Mouse (Mus musculus) heart, adult 9 months (tissue): Measurements from ENCODE around the gene Pbld1.
A peak's percentile ranks its signal among the peaks of the same experiment; 100 is the strongest.
"Not testable (repeated sequence)": the region's sequence is repeated elsewhere in the genome, so short reads cannot be mapped to it uniquely, and the experiment has no call there.

Source experiments
- DNase-seq, 2 experiments: peaks; one replicate each; pipeline ENCODE4 v3.0.0; 2022; ENCODE audit warnings: low spot score in 2 of 2

Gene Pbld1

DNA sequence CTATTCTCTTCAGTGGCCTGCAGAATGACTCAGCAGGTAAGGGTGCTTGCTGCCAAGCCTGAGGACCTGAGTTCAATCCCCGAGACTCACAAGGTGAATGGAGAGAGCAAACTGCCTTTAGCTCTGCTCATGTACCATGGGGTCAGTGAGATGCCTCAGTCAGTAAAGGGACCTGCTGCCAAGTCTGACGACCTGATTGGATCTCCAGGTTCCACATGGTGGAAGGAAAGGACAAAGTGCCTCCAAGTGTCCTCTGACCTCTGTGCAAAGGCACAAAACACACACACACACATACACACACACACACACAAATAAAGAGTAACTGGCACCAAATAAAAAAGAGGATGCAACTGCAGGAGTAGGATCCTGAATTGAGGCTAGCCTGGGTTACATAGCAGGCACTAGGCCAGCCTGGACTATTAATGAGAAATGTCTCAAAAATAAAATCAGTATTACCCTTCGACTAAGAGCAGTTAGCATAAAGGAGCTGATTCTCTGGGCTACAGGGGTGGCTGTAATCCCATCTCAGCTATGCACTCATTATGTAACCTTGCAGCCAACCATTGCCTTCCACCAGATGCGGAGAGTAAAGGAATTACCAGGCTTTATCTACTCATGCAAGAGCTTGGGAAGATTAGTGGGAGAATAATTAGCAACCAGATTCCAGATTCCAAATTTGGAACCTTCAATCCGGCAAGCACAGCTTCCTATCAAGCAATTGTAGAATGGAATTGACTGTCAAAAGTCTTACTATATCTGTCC lies 19.9 kb upstream of the Pbld1 start:
- DNase-seq, result no peak

DNA sequence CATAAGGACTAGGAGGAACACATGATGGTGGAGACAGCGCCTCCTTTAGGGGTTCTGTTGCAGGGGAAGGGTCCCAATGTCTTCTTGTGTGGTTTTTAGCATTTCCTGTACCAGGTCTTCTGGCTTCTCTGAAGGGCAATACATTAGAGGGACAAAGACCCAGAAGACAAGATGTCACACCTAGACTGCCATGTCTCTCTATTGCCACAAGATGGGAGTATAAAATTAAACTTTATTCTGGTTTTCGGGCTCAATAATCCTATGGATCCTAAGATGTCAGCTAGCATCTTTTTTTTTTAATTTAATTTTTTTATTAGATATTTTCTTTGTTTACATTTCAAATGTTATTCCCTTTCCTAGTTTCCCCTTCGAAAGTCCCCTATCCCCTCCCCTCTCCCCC lies 16.8 kb upstream of the Pbld1 start:
- no peak for DNase-seq

DNA sequence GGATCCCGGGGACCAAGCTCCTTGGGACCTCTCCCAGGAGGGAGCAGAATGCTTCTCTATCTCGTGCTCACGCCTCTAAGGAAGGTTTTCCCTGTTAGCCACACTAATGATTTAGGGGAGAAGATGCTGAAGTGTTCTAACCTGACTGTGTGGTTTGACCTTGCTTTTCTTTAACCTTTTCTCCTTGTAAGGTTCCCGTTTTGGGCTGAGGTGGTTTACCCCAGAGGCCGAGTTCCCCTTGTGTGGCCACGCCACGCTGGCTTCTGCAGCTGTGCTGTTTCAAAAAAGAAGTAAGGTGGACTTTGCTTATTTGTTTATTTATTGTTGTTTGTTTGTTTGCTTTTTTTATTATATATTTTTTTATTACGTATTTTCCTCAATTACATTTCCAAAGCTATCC lies 12.2 kb upstream of the Pbld1 start:
- DNase-seq, result no peak

DNA sequence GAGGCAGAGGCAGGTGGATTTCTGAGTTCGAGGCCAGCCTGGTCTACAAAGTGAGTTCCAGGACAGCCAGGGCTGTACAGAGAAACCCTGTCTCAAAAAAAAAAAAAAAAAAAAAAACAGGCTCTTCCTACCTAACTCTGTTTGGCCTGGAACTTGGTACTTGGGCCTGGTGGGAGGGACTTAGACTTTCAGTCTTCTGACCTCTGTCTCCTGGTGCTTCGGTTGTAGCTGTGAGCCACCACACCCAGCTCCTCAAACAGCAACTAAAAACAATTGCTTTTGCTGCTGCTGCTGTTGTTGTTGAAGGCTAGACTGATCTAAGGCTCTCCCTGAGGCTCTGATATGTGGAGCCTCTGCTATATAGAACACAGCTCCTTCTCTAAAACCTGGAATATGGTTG lies 10.9 kb upstream of the Pbld1 start:
- no peak for DNase-seq

DNA sequence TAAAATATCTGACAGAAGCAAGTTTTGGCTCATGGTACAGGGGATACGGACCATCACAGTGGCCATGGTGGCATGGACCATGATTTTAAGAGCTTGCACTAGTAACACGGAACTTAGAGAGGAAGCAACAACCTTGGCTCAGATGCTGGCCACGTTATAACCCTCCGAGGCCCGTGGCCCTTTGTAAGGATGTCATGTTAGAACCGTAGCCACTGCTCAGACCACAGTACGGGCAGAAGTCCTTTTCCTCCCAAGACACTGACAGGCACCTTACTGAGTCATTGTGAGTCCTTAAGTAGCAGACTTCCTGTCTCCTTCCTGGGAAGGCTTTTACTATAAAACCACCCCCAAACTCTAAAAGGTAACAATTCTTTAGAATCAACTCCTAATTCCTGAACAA lies 8.7 kb upstream of the Pbld1 start:
- DNase-seq, result no peak

DNA sequence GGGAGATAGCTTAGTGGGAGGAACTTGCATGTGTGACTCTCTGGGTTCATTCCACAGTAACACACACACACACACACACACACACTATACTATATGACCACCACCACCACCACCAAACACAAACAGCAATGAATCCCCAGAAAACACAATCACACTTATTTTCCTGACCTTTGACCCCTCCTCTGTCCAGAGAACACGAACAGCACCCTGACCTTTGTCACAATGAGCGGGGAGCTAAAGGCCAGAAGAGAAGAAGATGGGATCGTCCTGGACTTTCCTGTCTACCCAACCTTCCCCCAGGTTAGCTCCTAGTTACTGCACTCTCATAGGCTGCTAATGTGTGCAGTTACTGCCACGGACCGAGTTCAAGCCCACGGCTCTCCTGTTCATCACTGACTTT lies 8.0 kb upstream of the Pbld1 start:
- no peak for DNase-seq

DNA sequence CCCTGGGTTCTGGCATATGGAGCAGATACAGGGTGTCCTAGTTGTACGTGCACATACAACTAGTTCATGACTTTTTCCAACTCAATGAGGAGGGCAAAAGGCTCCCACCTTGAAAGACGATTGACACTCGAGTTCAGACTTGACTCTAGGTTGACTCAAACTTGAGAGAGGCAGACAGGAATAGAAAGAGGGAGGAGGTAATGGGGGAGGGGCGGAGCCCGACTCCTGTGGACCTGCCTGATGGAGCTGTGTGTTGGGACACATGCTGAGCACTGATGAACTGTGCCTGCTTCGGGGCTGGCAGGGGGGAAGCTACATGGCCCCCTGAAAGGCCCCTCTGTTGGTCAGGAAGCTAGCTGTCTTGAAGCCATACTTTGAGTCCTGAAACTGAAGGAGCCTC lies 7.0 kb upstream of the Pbld1 start:
- no peak for DNase-seq

DNA sequence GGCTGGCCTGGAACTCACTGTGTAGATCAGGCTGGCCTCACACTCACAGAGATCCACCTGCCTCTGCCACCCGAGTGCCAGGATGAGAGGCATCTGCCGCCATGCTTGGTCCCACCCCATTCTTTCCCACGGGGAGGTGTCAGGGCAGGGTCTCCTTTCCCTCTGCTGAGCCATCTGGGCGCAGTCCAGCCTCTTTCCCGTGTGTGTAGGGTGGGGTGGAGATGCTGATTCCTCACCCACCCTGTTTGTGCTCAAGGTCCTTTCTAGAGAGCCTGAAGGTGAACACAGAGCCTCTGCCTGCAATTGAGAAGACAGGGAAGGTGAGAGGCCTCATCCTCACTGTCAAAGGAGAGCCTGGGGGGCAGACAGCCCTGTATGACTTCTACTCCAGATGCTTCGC lies 5.9 kb upstream of the Pbld1 start:
- DNase-seq, result not testable (repeated sequence)

DNA sequence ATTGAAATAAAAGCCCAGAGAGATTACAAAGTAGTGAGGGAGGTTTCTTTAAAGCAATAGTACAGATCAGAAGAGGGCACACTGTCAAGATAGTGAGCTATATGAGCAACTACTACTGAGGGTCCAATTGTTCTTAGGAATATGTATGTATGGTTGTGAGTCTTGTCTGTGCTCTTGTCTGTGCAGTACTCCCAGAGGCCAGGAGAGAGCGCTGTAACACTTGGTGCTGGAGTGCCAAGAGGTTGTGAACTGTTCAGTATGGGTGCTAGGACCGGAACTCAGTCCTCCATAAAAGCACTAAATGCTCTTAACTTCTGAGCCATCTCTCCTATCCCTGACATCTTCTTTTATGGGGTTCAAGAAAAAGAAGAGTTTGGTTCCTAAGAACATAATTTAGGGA lies 5.4 kb upstream of the Pbld1 start:
- no peak for DNase-seq

DNA sequence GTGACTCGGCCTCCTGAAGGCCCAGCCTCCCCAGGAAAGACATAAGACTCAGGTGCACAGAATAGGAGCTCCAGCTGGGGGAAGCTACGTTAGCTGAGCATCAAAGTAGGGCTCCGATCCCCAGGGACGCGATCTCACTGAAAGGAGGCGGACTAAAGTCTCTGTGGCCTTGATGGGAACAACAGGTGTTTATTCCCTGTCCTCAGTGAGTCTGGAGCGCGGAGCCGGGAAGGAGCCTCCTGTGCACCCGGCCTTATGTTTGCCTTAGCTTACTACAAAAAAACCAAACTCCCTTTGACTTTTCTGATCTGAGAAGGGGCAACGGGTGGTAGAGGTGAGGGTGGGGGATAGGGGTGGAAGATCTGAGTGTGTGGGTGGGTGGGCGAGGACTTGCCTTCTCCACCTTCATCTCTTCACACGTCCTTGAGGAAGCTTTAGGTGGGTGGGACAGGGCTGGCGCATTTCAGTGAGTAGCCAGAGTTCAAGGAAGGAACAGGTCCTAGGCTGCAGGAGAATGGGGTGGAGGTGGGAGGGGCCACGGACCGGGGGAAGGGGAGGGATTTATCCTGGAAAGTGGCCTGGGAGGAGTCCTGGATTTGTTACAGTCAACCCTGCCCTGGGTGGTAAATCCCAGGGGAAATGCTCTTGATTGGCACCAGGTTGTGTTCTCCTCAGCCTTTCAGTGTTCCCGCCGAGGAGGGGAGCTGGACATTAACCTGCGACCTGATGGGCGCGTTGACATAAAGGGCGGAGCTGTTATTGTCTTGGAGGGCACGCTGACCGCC lies 2.8 kb upstream of the Pbld1 start:
- peak; percentile 40 to 58 for DNase-seq

DNA sequence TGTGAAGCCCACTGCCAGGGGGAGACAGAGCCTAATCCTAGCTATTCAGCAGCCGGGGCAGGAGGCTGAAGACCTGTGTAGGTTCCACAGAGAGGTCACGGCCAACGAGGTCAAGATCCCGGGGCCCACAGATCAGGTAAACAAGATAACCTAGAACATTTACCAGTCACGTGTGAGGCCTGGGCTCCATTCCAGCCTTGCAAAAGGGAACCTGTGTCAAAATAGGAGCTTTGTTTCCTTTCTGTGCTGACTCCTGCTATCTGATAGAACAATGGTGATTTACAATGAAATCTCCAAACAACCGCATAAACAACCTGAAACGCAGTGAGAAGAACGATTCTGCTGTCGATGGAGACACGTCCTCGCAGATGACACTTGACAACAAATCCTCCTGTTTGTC lies 444 bp downstream of the Pbld1 start:
- DNase-seq, result peak; percentile 50 to 54

DNA sequence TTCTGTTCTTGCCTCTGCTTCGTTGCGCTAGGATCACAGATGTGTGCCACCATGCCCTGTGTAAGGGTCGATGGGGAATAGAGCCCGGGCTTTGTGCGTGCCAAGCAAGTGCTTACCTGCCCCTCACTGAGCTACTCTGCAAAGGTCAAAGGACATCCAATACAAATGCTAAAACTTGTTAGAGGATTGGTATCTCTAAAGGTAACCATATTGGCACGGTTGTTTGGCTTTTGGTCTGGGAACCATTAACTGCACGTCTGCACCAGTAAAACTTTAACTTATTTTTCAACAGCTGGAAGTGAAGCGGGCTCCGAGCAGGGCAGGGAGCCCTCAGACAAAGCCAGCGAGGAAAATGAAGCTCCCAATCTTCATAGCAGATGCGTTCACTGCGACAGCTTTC lies 1.3 kb downstream of the Pbld1 start:
- no peak for DNase-seq

DNA sequence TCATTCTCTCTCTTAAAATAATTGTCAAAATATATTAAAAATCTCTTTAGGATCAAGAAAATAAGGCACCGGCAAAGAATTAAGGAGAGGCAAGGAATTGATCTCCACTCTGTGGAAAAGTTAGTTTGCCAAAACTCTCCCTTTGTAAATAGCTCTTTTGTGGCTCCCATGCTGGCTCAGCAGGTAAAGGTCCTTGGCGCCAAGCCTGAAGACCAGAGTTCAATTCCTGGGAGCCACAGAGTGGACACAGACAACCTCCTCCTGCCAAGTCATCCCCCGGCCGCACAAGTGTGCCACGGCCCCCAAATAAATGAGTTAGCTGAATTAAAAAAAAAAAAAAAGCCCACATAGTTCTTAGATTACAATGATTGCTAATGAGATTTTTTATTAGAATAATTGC lies 2.7 kb downstream of the Pbld1 start:
- no peak for DNase-seq

DNA sequence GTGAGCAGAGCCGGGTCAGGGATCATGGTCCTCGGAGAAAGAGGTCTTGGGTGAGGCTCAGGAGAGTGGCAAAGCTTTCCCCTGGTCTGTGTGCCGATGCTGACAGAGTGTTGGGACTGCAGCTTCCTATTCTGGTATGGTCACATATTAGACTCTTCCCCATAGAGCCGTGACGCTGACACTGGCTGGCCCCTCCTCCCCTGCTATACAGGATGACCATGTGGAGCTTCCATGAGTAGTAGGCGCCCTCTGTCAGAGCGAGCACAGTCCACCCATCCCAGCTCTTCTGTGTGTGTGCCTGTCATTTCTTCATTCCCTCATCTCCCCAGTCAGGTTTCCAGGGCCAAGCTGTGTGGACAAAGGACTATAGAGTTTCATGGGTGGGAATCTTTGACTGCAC lies 3.4 kb downstream of the Pbld1 start:
- DNase-seq, result no peak

DNA sequence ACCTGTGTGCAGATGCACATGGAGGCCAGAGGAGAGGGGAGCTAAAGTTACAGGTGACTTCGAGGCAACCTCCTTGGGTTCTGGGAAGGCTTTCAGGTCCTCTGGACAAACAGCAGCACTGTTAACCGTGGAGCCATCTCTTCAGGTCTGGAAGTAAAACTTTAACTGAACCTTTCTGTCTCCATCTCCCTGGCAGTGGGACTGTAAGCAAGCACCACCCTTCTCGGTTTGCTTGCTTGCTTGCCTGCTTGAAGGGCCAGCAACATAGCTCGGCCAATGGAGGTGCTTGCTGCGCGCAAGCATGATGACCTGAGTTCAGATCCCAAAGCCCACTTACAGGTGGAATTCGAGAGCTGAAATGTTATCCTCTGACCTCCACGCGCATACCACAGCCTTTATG lies 4.6 kb downstream of the Pbld1 start:
- DNase-seq, result no peak

DNA sequence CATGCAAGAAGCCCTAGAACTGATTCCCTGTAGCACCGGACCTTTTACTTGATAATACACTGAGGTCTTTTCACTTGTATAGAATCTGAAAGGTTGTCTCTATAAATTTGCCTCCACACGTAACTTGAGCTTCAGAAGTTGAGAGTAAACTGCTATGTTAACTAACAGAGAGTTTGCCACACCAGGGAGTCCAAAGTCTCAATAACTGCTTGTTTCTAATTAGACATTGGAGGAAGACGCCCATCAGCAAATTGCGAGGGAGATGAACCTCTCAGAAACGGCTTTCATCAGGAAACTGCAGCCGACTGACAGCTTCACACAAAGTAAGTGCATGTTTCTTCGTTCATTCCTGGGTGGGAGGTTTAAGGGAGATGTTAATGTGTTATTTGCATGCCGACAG lies 5.6 kb downstream of the Pbld1 start:
- no peak for DNase-seq

DNA sequence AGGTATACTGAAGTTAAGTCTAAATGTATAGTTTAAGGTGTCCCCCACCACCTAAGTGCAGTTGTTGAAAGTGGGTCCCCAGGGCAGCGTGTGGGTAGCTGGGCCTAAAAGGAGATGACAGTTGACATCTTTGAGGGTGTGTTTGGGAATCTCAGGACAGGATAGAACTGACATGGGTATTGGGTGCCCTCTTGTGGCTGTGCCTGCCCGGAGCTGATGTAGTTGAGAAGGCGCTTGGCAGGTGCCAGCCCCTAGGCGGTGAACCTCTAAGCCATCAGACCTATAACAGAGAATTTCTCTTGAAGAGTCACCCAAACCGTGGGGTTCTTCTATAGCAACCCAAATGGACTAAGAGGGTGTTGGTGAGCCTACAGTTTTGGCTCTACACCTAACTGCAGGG lies 6.0 kb downstream of the Pbld1 start:
- peak; percentile 44 to 73 for DNase-seq

DNA sequence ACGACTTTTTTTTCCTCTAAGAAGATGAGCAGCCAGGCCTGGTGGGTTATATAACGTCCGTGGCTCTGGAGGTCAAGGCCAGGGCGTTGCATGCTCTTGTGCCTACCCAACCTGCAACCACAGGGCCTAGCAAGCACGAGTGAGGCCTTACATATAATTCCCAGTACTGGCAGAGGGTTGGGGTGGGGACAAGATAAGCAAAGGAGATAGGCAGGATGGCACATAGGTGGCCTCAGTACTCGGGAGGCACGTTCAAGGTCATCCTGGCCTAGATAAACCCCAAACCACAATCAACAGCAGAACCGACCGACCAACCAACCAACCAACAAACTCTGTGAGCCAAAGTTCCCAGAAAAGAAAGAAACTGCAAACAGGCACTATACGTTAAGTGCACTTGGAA lies 26.3 kb downstream of the Pbld1 start:
- no peak for DNase-seq

DNA sequence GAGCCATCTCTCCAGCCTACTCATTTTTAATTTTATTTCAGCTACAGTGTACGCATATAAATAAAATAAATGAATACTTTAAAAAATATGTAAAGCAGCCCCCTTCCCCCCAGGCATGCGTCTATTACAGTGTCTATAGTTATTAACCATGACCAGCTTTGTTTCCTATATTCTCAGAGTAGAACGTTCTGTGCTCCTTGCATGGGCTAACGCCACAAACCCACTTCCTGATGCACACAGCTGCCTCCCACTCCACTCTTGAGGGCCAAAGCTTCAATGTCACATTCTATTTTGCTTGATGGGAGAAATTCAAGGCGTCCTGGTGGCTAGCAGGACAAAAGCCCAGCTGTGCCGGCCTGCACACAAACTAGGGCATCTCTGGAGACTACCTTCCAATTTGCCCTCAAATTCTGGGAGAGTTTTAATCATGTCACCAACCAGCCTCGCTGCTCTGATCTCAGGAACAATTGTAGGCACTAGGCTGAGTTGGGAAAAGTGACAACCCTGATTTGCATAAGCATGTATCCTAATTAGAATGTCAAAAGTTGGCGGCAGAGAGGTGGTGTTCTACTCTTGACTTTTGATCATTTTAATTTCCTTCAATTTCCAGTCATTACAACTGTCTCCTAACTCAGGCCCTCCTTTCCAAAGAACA lies 29.3 kb downstream of the Pbld1 start:
- DNase-seq, result no peak

DNA sequence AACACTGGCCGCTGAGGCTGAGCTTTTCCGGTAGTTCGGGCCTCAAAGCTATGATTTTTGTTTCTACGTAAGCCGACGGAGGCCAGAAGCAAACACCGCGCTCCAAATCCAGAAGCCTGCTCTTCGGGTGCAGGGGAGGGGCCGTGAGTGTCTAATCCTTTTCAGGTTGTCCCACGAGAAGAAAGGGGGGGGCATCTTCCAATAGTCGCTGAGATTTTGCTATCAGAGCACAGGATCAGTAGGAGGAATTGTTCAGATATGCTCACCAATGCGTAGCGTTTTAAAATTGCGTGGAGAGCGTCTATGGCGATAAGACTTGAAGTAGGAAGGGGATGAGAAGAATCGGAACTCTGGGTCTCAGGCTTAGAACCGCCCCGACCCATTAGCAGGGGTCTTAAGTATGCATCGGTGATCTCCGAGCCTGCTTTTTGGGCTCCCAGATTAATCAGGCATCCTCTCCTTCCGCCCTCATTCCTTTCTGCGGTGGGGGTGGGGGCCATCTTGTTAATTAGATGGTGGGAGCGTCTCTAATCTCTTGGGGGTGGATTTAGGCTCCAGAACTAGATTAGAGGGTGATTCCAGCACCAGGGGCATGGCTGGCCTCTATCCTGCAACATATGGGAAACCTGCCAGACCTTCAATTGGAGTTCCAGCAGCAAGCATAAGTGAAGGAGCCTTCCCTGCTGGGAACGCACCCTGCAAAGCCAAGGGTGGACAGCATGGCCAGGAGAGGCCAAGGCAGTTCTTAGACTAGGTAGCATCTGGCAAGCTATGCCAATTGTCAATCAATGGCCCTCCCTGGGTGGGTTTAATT lies 30.0 kb downstream of the Pbld1 start:
- DNase-seq, result no peak

DNA sequence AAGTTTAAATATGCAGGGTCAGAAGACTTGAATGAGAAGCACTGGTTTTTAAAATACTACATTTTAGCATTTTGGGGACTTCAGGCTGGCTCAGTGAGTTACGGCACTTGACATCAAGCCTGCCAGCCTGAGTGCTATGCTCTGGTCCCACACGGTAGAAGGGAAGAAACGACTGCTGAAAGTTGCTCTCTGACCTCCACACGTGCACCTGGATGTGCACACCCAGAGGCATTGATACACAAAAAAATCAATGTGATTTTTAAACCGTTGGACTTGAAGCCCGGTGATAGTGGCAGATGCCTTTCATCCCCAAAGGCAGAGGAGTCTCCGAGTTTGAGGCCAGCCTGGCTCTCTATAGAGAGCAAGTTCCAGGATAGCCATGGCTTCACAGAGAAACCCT lies 32.0 kb downstream of the Pbld1 start:
- no peak for DNase-seq
